ENCODE assay signal across 11 mouse cellular contexts in the genomic region with DNA sequence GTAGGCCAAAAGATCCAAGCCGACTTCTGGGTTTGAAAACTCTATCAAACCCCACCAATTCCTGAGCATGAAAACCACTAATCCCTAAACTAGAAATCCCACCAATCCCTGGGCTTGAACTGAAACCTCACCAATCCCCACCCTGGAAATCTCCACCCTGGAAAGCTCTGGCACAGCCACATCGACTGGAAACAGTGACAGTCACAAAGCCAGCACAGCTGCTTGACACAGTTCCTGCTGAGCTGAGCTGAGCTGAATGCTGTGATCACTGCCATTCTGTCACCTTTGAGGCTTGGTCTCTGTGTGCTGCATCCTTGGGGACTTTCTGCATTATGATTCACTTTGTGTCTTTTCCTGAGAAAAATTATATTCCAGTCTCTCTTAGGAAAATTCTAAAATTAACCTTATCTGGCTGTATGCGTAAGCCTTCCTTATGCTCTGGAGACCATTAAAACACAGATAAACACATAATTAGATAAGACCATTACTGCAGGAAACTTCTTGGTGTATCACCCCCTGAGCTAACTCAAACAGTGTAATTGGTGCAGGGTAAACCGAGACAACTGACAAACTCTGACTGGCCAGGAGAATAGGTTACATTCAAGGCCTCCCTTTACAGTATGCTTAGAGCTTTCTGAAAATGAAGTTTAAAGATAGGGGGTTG. TPM values are rescaled to one million over a fixed set of nuclear protein-coding genes. Genes with fewer than 3 reads are reported as not detected.
DNase-seq lines count a peak whose midpoint lies in the region; ATAC-seq and TF ChIP-seq lines count a peak whose summit lies in the region.
"Had no signal": no experiment of that assay in that cellular context is flagged by ENCODE, and none has a peak within 500 bp of the region (broad histone marks: within the 10 kb centered on the region; RNA-seq: fewer than 3 reads in every experiment).

No protein-coding gene starts in this region.

- peaks cover 3% of the 10 kb centered on the region; the same call in 1 of the 2 replicates for H3K36me3 ChIP-seq in heart, adult 2 months (ENCODE audit: control insufficient read depth, insufficient read depth, low read length)
- H3K36me3 ChIP-seq in intestine, embryonic 16.5 days (ENCODE audit: control insufficient read depth, insufficient read depth, low read length), result no peaks in the 10 kb centered on the region
- no peaks in the 10 kb centered on the region for H3K36me3 ChIP-seq in hindbrain, embryonic 16.5 days (ENCODE audit: control insufficient read depth, insufficient read depth, low read length)

- 32% methylated on average over 4 of the region's 4 CpGs for WGBS in heart, adult 2 months
- 47% methylated on average over 4 of the region's 4 CpGs for WGBS in intestine, embryonic 16.5 days
- 54% methylated on average over 4 of the region's 4 CpGs for WGBS in hindbrain, embryonic 16.5 days

- no peak for TF ChIP-seq CTCF in heart, adult 2 months (IDR thresholded peaks at IDR 0.05)

- no peaks in the 10 kb centered on the region for H3K27me3 ChIP-seq in heart, adult 2 months (ENCODE audit: control insufficient read depth, insufficient read depth, low read length)
- H3K27me3 ChIP-seq in intestine, embryonic 16.5 days (replicated peaks; ENCODE audit: control insufficient read depth, insufficient read depth, low read length), result no peaks in the 10 kb centered on the region
- H3K27me3 ChIP-seq in hindbrain, embryonic 16.5 days (replicated peaks; ENCODE audit: control insufficient read depth, insufficient read depth, low read length), result no peaks in the 10 kb centered on the region

- H3K79me2 ChIP-seq in heart, adult 2 months (replicated peaks; ENCODE audit: control insufficient read depth, insufficient read depth, low read length), result no peaks in the 10 kb centered on the region

- intact Hi-C loops in heart, adult 2 months (cut with DNase I), result no loop called here

- H3K9ac ChIP-seq in heart, adult 2 months (ENCODE audit: low read depth, low read length), result no peak overlapping the region
- no peak overlapping the region for H3K9ac ChIP-seq in intestine, embryonic 16.5 days (ENCODE audit: low read depth, low read length)
- no peak overlapping the region for H3K9ac ChIP-seq in hindbrain, embryonic 16.5 days (ENCODE audit: low read depth, low read length)

- TF ChIP-seq POLR2A in heart, adult 2 months (IDR thresholded peaks at IDR 0.05; ENCODE audit: insufficient read depth, low read depth, low read length), result 0 out of 2 replicates have a peak, but pooled peaks have one; percentile 12

- no peaks in the 10 kb centered on the region for H3K9me3 ChIP-seq in intestine, embryonic 16.5 days (ENCODE audit: control insufficient read depth, low read length)
- H3K9me3 ChIP-seq in hindbrain, embryonic 16.5 days (ENCODE audit: control insufficient read depth, low read length), result no peaks in the 10 kb centered on the region
- H3K9me3 ChIP-seq: hindbrain, embryonic 10.5 days had no signal

- H3K27ac ChIP-seq in heart, adult 2 months, result no peak overlapping the region
- peak overlapping the region; percentile 68 for H3K27ac ChIP-seq in intestine, embryonic 16.5 days (ENCODE audit: low read length)
- no peak overlapping the region for H3K27ac ChIP-seq in hindbrain, embryonic 16.5 days (ENCODE audit: low read depth, low read length)
- H3K27ac ChIP-seq: hindbrain, embryonic 10.5 days had no signal

- no peak overlapping the region for H3K4me2 ChIP-seq in intestine, embryonic 16.5 days (ENCODE audit: low read depth, low read length)
- no peak overlapping the region for H3K4me2 ChIP-seq in hindbrain, embryonic 16.5 days (ENCODE audit: low read length)

- DNase-seq in kidney, adult 18-20 months, result peak; percentile 22
- DNase-seq in kidney, postnatal 25 days, result no peak
- peak; percentile 46 for DNase-seq in A20 (ENCODE audit: low read depth, low spot score)
- DNase-seq in heart, adult 2 months, result peak; percentile 43 to 50
- no peak for DNase-seq in thymus, postnatal 4 days
- no peak for DNase-seq in embryo, embryonic 9.5 days (ENCODE audit: extremely low spot score)
- DNase-seq: cerebellum, adult 9-10 months had no signal

- 0 out of 2 replicates have a peak, but pooled peaks have one; percentile 46 for TF ChIP-seq EP300 in heart, adult 2 months (IDR thresholded peaks at IDR 0.05; ENCODE audit: insufficient read depth, low read depth, low read length)

- H3K4me1 ChIP-seq in heart, adult 2 months (ENCODE audit: control insufficient read depth, insufficient read depth, low read length), result peaks cover 5% of the 10 kb centered on the region
- peaks cover 18% of the 10 kb centered on the region for H3K4me1 ChIP-seq in intestine, embryonic 16.5 days (ENCODE audit: control insufficient read depth, insufficient read depth, low read length)
- H3K4me1 ChIP-seq in hindbrain, embryonic 16.5 days (ENCODE audit: control insufficient read depth, insufficient read depth, low read depth, low read length), result peaks cover 20% of the 10 kb centered on the region

- ATAC-seq in intestine, embryonic 16.5 days, result no peak
- ATAC-seq in hindbrain, embryonic 16.5 days, result no peak
- ATAC-seq: lung, postnatal 0 days had no signal

- H3K4me3 ChIP-seq in heart, adult 2 months, result no peak overlapping the region
- H3K4me3 ChIP-seq in intestine, embryonic 16.5 days (ENCODE audit: low read length), result no peak overlapping the region
- no peak overlapping the region for H3K4me3 ChIP-seq in hindbrain, embryonic 16.5 days (ENCODE audit: low read length)
- H3K4me3 ChIP-seq: hindbrain, embryonic 10.5 days had no signal

RNA-seq across cellular contexts. Expression of a gene that starts 2.6 kb away (rescaled TPM):
- total RNA-seq in heart, adult 2 months (2021), result 1 to 10 TPM; 7.6 TPM
- 10.4 and 15.2 TPM in 2 replicates for polyA plus RNA-seq in heart, adult 2 months (2012; rRNA removed)
- 33.8 and 36.5 TPM in 2 replicates for polyA plus RNA-seq in intestine, embryonic 16.5 days (2015; fragmentation: Nextera tagmentation; extraction: Ambion mirVana)
- 36.8 and 41.0 TPM in 2 replicates for polyA plus RNA-seq in hindbrain, embryonic 16.5 days (2015; fragmentation: Nextera tagmentation; extraction: Ambion mirVana)

RNA-seq across cellular contexts. Expression of a gene that starts 5.3 kb away (rescaled TPM):
- total RNA-seq in heart, adult 2 months (2021), result 100 to 1,000 TPM in 1 of 2 experiments, 10 to 100 TPM in 1; 76.7 to 102 TPM
- 91.4 and 145 TPM in 2 replicates for polyA plus RNA-seq in heart, adult 2 months (2012; rRNA removed)
- 52.2 and 52.6 TPM in 2 replicates for polyA plus RNA-seq in intestine, embryonic 16.5 days (2015; fragmentation: Nextera tagmentation; extraction: Ambion mirVana)
- polyA plus RNA-seq in hindbrain, embryonic 16.5 days (2015; fragmentation: Nextera tagmentation; extraction: Ambion mirVana), result 85.9 and 89.8 TPM in 2 replicates

RNA-seq across cellular contexts. Expression of a gene that starts 27.2 kb away (rescaled TPM):
- 10 to 100 TPM; 15.8 to 19.8 TPM for total RNA-seq in heart, adult 2 months (2021)
- polyA plus RNA-seq in heart, adult 2 months (2012; rRNA removed), result 12.5 and 15.8 TPM in 2 replicates
- 31.2 and 32.0 TPM in 2 replicates for polyA plus RNA-seq in intestine, embryonic 16.5 days (2015; fragmentation: Nextera tagmentation; extraction: Ambion mirVana)
- polyA plus RNA-seq in hindbrain, embryonic 16.5 days (2015; fragmentation: Nextera tagmentation; extraction: Ambion mirVana), result 32.7 and 33.3 TPM in 2 replicates

RNA-seq across cellular contexts. Expression of a gene that starts 27.5 kb away (rescaled TPM):
- 1 to 10 TPM; 6.7 to 7.6 TPM for total RNA-seq in heart, adult 2 months (2021)
- polyA plus RNA-seq in heart, adult 2 months (2012; rRNA removed), result 10.1 and 15.6 TPM in 2 replicates
- 9.7 and 10.1 TPM in 2 replicates for polyA plus RNA-seq in intestine, embryonic 16.5 days (2015; fragmentation: Nextera tagmentation; extraction: Ambion mirVana)
- 31.4 and 37.9 TPM in 2 replicates for polyA plus RNA-seq in hindbrain, embryonic 16.5 days (2015; fragmentation: Nextera tagmentation; extraction: Ambion mirVana)

RNA-seq across cellular contexts. Expression of a gene that starts 28.0 kb away (rescaled TPM):
- 10 to 100 TPM; 20.3 to 22.0 TPM for total RNA-seq in heart, adult 2 months (2021)
- polyA plus RNA-seq in heart, adult 2 months (2012; rRNA removed), result 13.6 and 19.4 TPM in 2 replicates
- 4.4 and 4.6 TPM in 2 replicates for polyA plus RNA-seq in intestine, embryonic 16.5 days (2015; fragmentation: Nextera tagmentation; extraction: Ambion mirVana)
- polyA plus RNA-seq in hindbrain, embryonic 16.5 days (2015; fragmentation: Nextera tagmentation; extraction: Ambion mirVana), result 11.6 and 12.5 TPM in 2 replicates

Comparison
In these comparisons a context has a peak if more than half of its experiments do, and no peak if none do; other contexts are left out.
1. DNase-seq: peak in kidney, adult 18-20 months (single experiment), A20 (single experiment) and heart, adult 2 months (2 of 2); none in kidney, postnatal 25 days (0 of 2), thymus, postnatal 4 days (single experiment) and embryo, embryonic 9.5 days (single experiment).